Mouse (Mus musculus): ENCODE measurements around the gene Prkch. TPM values are rescaled to one million over a fixed set of nuclear protein-coding genes. Genes with fewer than 3 reads are reported as not detected.

The Prkch gene
- polyA plus RNA-seq, 1 experiment from 2014 or later: 0.13 TPM

DNA sequence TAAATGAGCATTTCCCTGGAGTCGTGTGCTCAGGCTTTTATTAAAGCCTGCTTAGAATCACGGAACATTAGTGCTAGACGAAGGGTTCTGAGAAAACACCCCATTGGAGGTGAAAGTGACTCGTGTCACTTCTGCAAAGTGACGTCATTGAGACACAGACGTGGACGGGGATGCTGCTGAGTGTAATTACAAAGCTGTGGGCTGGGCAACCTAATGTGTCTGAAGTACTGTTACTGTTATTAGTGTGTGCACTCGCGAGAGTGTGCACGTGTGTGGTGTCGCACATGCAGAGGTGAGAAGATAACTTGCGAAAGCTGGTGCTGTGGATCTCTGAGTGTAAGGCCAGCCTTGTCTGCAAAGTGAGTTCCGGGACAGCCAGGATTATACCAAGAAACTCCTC, 56.6 kb downstream of the Prkch start:
- ChIA-PET CTCF (no interaction called here), POLR2A (no interaction called here)
- in situ Hi-C loops (cut with MboI; ENCODE audit: low pct_unique_long_range_greater_than_20kb): no loop called here
- no peak for TF ChIP-seq CTCF (IDR thresholded peaks at IDR 0.05)
- peaks cover 53% of the 10 kb centered on the region for H3K27me3 ChIP-seq
- ATAC-seq (no peak), DNase-seq (ENCODE audit: low read depth, low spot score) (no peak)

DNA sequence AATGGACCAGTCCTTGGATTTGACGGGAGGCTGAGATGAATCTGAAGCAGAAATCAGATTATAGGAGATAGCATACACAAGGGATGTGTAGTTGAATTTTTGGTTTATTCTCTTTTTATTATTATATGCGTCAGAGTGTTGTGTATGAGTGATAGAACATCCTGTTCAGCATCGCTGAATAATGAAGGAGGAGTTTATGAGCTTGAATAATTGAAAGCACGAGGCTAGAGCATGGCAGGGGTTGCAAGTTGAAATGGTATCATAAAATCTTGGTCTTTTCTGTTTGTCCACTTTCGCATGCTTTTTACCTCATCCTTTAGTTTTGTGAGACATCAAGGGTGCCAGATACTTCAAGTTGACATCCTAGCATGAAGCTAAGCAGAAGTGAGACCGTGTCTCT, 60.6 kb downstream of the Prkch start:
- TF ChIP-seq CTCF (IDR thresholded peaks at IDR 0.05): no peak
- POLR2A ChIA-PET: interaction anchor here (0.6 kb wide), 1 partner anchor 391 kb away, joined by 5 read pairs; no protein-coding TSS in a partner anchor
- CTCF ChIA-PET: no interaction called here
- no peak for ATAC-seq
- peaks cover 52% of the 10 kb centered on the region for H3K27me3 ChIP-seq
- DNase-seq (ENCODE audit: low read depth, low spot score): no peak
- in situ Hi-C loops (cut with MboI; ENCODE audit: low pct_unique_long_range_greater_than_20kb): no loop called here

DNA sequence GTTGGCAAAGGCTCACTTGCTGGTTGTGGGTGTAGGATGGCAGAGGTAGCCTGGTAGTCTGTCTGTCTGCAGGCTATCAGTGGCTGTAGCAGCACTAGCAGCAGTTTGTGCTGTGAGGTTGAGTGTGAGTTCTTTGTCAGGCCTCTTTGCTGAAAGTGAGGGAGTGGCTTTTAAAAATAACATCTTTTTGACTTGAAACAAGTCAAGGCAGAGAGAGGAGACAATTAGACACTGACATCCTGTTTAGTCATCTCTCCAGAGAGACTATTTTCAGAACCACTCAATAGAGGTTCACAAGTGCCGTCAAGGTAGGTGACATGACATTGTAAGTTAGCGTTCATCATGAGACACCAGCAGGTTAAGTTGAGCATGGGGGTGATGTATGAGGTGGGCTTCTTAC, 63.1 kb downstream of the Prkch start:
- ChIA-PET POLR2A (no interaction called here), CTCF (no interaction called here)
- H3K27me3 ChIP-seq: peaks cover 51% of the 10 kb centered on the region
- ATAC-seq (no peak), DNase-seq (ENCODE audit: low read depth, low spot score) (no peak)
- in situ Hi-C loops (cut with MboI; ENCODE audit: low pct_unique_long_range_greater_than_20kb): no loop called here
- TF ChIP-seq CTCF (IDR thresholded peaks at IDR 0.05): no peak

DNA sequence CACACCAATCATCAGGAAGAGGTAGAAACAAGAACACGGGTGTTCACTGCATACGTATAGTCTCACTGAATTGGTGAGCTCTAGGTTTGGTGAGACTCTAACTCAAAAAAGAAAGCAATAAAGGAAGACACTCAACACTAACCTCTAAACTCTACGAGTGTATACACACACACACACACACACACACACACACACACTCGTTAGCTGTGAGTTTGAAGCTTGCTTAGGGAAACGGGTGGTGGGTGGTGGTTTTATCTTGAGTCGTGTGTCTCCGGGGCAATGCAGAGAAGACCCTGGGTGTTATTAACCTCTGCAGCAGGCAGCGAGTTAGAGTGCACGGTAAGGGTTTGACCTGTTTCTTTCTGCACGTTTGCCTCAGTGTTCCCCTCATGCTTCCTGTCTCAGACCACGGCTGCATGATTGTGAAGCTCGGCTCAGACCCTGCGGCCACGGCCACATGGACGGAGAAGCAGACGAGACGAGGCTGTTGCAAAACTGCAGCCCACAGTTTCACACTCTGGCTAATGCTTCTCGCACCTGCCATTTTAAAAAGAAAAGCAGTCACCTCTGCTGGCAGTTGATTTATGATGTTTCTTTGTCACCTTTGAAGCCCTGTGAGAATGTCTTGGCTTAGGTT, 72.1 kb downstream of the Prkch start:
- no peak for ATAC-seq
- peaks cover 67% of the 10 kb centered on the region for H3K27me3 ChIP-seq
- TF ChIP-seq CTCF (IDR thresholded peaks at IDR 0.05): no peak
- no peak for DNase-seq (ENCODE audit: low read depth, low spot score)
- ChIA-PET CTCF (interaction anchor here (0.8 kb wide), 1 partner anchor 10 kb away, joined by 3 read pairs; no protein-coding TSS in a partner anchor), POLR2A (no interaction called here)
- in situ Hi-C loops (cut with MboI; ENCODE audit: low pct_unique_long_range_greater_than_20kb): no loop called here

DNA sequence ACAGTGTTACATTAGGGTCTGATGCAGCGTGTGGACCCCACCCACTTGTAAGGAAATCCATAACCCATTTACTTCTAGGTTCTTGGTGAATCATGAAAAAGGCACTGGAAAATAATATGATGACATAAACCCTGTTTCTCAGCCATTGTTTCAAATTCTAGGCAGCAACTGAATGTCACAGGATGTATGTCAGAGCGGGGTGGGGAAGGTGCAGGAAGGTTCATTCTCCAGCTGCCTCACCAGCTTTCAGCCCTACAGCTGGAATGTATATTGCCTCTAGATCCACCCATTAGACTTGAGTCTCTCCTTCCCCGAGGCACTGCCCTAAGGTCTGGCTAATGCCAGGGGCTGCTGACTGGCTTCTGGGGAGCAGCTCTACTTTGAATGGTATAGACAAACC, 78.8 kb downstream of the Prkch start:
- POLR2A ChIA-PET: no interaction called here
- in situ Hi-C loops (cut with MboI; ENCODE audit: low pct_unique_long_range_greater_than_20kb): no loop called here
- peaks cover 58% of the 10 kb centered on the region for H3K27me3 ChIP-seq
- DNase-seq (ENCODE audit: low read depth, low spot score) (no peak), ATAC-seq (no peak)
- no peak for TF ChIP-seq CTCF (IDR thresholded peaks at IDR 0.05)
- CTCF ChIA-PET: no interaction called here

DNA sequence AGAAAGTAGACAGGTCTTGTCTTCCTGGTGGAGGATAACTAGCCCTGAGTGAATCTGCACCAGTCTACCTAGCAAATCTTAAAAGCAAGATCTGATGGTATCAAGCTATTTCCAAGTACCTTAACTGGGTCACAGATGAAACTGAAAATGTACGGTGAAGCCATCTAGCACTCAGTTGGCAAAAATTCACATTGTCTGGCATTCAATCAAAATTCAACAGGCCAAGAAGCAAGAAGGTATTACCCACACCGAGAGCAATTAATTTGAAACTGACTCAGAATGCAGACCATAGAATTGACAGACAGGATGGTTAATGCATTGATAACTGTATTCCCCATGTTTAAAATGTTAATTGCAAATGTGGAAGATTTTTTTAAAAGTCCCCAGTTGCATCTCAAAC, 82.1 kb downstream of the Prkch start:
- ATAC-seq (no peak), DNase-seq (ENCODE audit: low read depth, low spot score) (no peak)
- ChIA-PET POLR2A (no interaction called here), CTCF (interaction anchor here (1.4 kb wide), 1 partner anchor 11 kb away, joined by 3 read pairs; no protein-coding TSS in a partner anchor)
- in situ Hi-C loops (cut with MboI; ENCODE audit: low pct_unique_long_range_greater_than_20kb): no loop called here
- peaks cover 41% of the 10 kb centered on the region for H3K27me3 ChIP-seq
- no peak for TF ChIP-seq CTCF (IDR thresholded peaks at IDR 0.05)

DNA sequence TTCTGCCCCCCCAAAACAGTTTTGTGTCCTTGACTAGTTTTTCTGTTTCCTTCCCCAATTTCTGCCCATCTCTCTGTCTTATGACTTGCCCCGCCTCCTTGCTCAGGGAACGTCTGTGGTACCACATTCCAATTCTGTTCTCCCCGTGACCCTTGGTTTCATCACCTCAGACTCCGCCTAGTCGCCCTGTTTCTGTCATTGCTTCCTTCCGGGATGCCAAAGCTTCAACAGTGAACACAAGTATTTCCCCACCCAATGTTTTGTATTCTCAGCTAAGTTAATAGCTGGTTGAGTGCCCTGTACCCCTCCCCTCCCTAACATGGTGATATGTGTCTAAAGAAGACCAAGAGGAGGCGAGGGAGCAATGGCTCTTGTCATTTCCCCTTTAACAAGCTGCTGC, 83.0 kb downstream of the Prkch start:
- in situ Hi-C loops (cut with MboI; ENCODE audit: low pct_unique_long_range_greater_than_20kb): no loop called here
- DNase-seq (ENCODE audit: low read depth, low spot score) (no peak), ATAC-seq (no peak)
- H3K27me3 ChIP-seq: peaks cover 36% of the 10 kb centered on the region
- POLR2A ChIA-PET: no interaction called here
- CTCF ChIA-PET: no interaction called here
- TF ChIP-seq CTCF (IDR thresholded peaks at IDR 0.05): no peak

DNA sequence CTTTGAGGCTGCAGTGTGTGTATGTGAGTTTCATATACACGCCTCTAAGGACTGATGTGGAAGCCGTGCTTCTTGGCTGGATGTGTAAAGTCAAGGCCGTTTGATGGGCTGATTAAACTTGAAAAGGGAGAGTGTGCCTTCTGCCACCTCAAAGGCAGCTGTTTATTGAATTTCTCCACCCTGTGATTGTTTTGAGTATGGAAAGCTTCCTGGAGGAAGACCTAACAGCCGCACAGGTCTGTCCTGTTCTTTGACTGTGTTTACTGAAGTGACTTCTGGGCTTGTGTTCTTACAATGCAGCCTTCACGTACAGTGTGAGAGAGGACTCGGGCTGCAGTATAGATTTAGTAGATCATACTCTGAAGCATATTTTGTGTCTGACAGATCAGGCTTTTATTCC, 86.1 kb downstream of the Prkch start:
- peaks cover 24% of the 10 kb centered on the region for H3K27me3 ChIP-seq
- in situ Hi-C loops (cut with MboI; ENCODE audit: low pct_unique_long_range_greater_than_20kb): no loop called here
- ChIA-PET POLR2A (no interaction called here), CTCF (no interaction called here)
- ATAC-seq: no peak
- DNase-seq (ENCODE audit: low read depth, low spot score): no peak
- no peak for TF ChIP-seq CTCF (IDR thresholded peaks at IDR 0.05)

DNA sequence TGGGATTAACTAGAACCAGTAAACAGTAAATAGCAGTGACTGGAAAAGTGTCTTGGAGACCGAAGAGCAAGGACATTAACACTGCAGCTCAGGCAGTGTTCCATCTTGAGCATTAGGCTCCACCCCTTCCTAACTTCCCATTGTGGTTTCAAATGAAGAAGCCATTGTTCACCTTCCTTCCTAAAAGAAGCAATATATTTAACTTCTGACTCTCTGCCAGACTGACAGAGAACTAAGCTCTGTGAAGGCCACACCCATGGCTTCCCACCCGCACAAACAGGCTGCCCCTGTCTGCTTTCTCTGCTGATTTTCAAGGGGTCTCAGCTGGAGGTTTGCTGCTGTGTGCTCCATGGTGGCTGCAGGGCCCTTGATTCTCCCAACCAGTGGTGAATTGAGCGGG, 86.9 kb downstream of the Prkch start:
- DNase-seq (ENCODE audit: low read depth, low spot score) (no peak), ATAC-seq (no peak)
- TF ChIP-seq CTCF (IDR thresholded peaks at IDR 0.05): no peak
- in situ Hi-C loops (cut with MboI; ENCODE audit: low pct_unique_long_range_greater_than_20kb): no loop called here
- CTCF ChIA-PET: no interaction called here
- POLR2A ChIA-PET: no interaction called here
- peaks cover 27% of the 10 kb centered on the region for H3K27me3 ChIP-seq

DNA sequence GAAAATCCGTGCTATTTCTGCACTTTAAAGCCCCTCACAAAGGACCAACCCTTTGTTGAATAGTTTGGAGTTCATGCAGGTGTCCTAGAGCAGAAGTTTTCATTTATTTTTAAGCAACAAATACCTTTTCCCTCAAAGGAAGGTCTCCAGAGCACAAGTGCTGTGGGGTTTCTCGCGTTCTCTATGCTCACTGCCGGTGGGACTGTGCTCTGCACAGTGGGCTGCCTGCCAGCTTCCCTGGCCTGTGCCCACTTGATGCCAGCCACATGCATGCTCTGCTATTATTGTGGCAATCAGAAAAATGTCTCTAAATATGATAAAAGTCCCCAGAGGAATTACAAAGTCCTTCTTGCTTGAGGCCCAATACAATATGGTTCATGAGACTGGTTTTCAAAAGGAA, 87.4 kb downstream of the Prkch start:
- ATAC-seq: no peak
- DNase-seq (ENCODE audit: low read depth, low spot score): no peak
- in situ Hi-C loops (cut with MboI; ENCODE audit: low pct_unique_long_range_greater_than_20kb): no loop called here
- TF ChIP-seq CTCF (IDR thresholded peaks at IDR 0.05): no peak
- peaks cover 28% of the 10 kb centered on the region for H3K27me3 ChIP-seq
- ChIA-PET CTCF (no interaction called here), POLR2A (no interaction called here)

DNA sequence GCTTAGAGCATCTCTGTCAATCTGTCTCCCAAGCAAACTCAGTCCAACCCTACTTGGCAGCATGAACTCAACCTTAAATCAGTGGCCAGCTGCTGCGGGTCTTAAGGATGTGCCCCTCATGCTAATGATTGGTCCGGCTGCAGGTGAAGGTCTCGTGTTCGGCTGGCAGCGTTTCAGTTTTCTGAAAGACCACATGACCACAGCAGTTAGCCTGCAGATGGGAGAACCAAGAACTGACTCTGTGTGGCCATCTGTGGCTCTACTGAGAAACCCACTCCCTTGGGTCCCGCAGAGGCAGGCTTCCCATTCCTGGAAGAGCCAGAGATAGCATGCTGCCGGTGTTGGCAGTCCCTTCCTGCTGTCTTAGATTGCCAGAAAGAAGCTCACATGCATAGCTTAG, 89.2 kb downstream of the Prkch start:
- H3K27me3 ChIP-seq: peaks cover 25% of the 10 kb centered on the region
- no peak for TF ChIP-seq CTCF (IDR thresholded peaks at IDR 0.05)
- ATAC-seq (no peak), DNase-seq (ENCODE audit: low read depth, low spot score) (no peak)
- CTCF ChIA-PET: no interaction called here
- in situ Hi-C loops (cut with MboI; ENCODE audit: low pct_unique_long_range_greater_than_20kb): no loop called here
- POLR2A ChIA-PET: no interaction called here

DNA sequence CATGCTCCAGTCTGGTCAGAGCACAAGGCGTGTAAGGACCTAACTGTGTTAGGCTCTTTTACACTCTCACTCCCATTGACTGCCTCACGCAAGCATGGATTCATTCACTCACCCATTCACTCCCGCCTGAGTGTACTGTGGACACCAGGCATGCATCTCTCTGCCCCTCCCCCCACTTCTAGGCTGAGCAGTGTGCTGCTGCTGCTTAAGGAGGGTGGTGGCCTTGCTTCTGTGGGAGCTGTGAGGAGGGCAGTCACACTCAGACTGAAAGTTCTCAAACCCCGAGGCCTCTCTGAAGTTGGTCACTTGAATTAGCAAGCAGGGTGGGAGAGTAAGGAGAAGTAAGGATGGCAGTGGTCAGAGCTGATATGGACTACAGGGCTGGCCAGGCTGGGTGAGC, 90.6 kb downstream of the Prkch start:
- H3K27me3 ChIP-seq: peaks cover 38% of the 10 kb centered on the region
- POLR2A ChIA-PET: no interaction called here
- no peak for ATAC-seq
- no peak for TF ChIP-seq CTCF (IDR thresholded peaks at IDR 0.05)
- CTCF ChIA-PET: no interaction called here
- no peak for DNase-seq (ENCODE audit: low read depth, low spot score)
- in situ Hi-C loops (cut with MboI; ENCODE audit: low pct_unique_long_range_greater_than_20kb): loop anchor here (25.0 kb wide), 2 partner anchors 612 to 663 kb away; no protein-coding TSS in a partner anchor
